ENCODE assay signal across 16 mouse cellular contexts in the genomic region with DNA sequence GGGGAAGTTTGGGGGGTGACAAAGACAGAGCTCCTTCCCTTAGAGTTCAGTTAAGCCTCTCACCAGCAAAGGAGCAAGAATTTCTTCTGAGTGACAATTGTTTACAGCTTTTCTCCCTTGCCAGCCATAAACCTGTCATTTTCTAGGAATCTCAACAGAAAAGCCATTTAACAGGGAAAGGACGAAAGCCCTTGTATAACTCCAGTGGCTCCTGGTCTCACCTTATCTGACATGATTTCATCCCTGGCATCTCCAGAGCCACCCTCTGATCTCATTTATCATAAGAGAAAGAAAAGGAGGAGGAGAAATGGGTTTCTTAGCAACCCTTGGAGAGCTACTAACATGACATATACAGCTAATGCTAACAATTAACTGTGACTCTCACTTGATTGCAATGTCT. TPM values are rescaled to one million over a fixed set of nuclear protein-coding genes. Genes with fewer than 3 reads are reported as not detected.
DNase-seq lines count a peak whose midpoint lies in the region; ATAC-seq and TF ChIP-seq lines count a peak whose summit lies in the region.
"Had no signal": no experiment of that assay in that cellular context is flagged by ENCODE, and none has a peak within 500 bp of the region (broad histone marks: within the 10 kb centered on the region; RNA-seq: fewer than 3 reads in every experiment).

No protein-coding gene starts in this region.

- WGBS in heart, embryonic 11.5 days (ENCODE audit: insufficient replicate concordance), result 62% methylated on average over 1 of the region's 1 CpGs
- 27% methylated on average over 1 of the region's 1 CpGs for WGBS in kidney, embryonic 15.5 days
- 43% methylated on average over 1 of the region's 1 CpGs for WGBS in stomach, embryonic 14.5 days
- WGBS in stomach, postnatal 0 days, result 54% methylated on average over 1 of the region's 1 CpGs
- 43% methylated on average over 1 of the region's 1 CpGs for WGBS in stomach, embryonic 15.5 days

- 0 out of 2 replicates have a peak overlapping the region, but pooled peaks have one; percentile 12 for H3K27ac ChIP-seq in heart, embryonic 11.5 days (ENCODE audit: low read depth, low read length)
- H3K27ac ChIP-seq in kidney, embryonic 15.5 days, result peak overlapping the region; percentile 75
- 0 out of 2 replicates have a peak overlapping the region, but pooled peaks have one; percentile 10 for H3K27ac ChIP-seq in stomach, embryonic 14.5 days (ENCODE audit: low read length)
- no peak overlapping the region for H3K27ac ChIP-seq in stomach, postnatal 0 days (replicated peaks)
- peak overlapping the region; percentile 52; the same call in 1 of the 2 replicates for H3K27ac ChIP-seq in stomach, embryonic 15.5 days
- H3K27ac ChIP-seq: embryonic facial prominence, embryonic 13.5 days; hindbrain, embryonic 12.5 days; limb, embryonic 13.5 days; macrophage had no signal

- no peaks in the 10 kb centered on the region for H3K9me3 ChIP-seq in heart, embryonic 11.5 days (replicated peaks; ENCODE audit: control insufficient read depth, low read length)
- H3K9me3 ChIP-seq in kidney, embryonic 15.5 days (replicated peaks), result no peaks in the 10 kb centered on the region
- H3K9me3 ChIP-seq in stomach, embryonic 14.5 days (ENCODE audit: control insufficient read depth, low read depth, low read length), result no peaks in the 10 kb centered on the region
- no peaks in the 10 kb centered on the region for H3K9me3 ChIP-seq in stomach, postnatal 0 days (ENCODE audit: control insufficient read depth, low read length)
- H3K9me3 ChIP-seq in stomach, embryonic 15.5 days, result no peaks in the 10 kb centered on the region
- H3K9me3 ChIP-seq: embryonic facial prominence, embryonic 13.5 days; hindbrain, embryonic 12.5 days; limb, embryonic 13.5 days had no signal

- DNase-seq in heart, postnatal 4 days, result no peak
- DNase-seq in kidney, adult 8-10 months, result no peak
- no peak for DNase-seq in stomach, postnatal 0 days (ENCODE audit: low spot score)
- no peak for DNase-seq in thymus, postnatal 25 days
- DNase-seq: cerebellum, adult 18-20 months; layer of hippocampus, postnatal 36 days; midbrain, embryonic 14.5 days; right cerebral cortex, postnatal 25 days had no signal

- H3K4me2 ChIP-seq in heart, embryonic 11.5 days, result no peak overlapping the region
- 0 out of 2 replicates have a peak overlapping the region, but pooled peaks have one; percentile 15 for H3K4me2 ChIP-seq in kidney, embryonic 15.5 days
- no peak overlapping the region for H3K4me2 ChIP-seq in stomach, embryonic 14.5 days (replicated peaks; ENCODE audit: low read depth, low read length)
- H3K4me2 ChIP-seq in stomach, postnatal 0 days (replicated peaks; ENCODE audit: low read depth), result no peak overlapping the region
- no peak overlapping the region for H3K4me2 ChIP-seq in stomach, embryonic 15.5 days
- H3K4me2 ChIP-seq: embryonic facial prominence, embryonic 13.5 days; hindbrain, embryonic 12.5 days; limb, embryonic 13.5 days had no signal

- no peaks in the 10 kb centered on the region for H3K36me3 ChIP-seq in heart, embryonic 11.5 days (ENCODE audit: control insufficient read depth, insufficient read depth, low read length)
- H3K36me3 ChIP-seq in kidney, embryonic 15.5 days, result no peaks in the 10 kb centered on the region
- H3K36me3 ChIP-seq in stomach, embryonic 14.5 days (ENCODE audit: control insufficient read depth, insufficient read depth, low read length), result no peaks in the 10 kb centered on the region
- H3K36me3 ChIP-seq in stomach, postnatal 0 days (ENCODE audit: control insufficient read depth, insufficient read depth, low read length), result no peaks in the 10 kb centered on the region
- H3K36me3 ChIP-seq in stomach, embryonic 15.5 days, result no peaks in the 10 kb centered on the region
- H3K36me3 ChIP-seq: embryonic facial prominence, embryonic 13.5 days; hindbrain, embryonic 12.5 days; limb, embryonic 13.5 days had no signal

- no peak overlapping the region for H3K9ac ChIP-seq in heart, embryonic 11.5 days (ENCODE audit: low read depth, low read length)
- H3K9ac ChIP-seq in kidney, embryonic 15.5 days, result no peak overlapping the region
- no peak overlapping the region for H3K9ac ChIP-seq in stomach, embryonic 14.5 days (replicated peaks; ENCODE audit: low read depth, low read length)
- H3K9ac ChIP-seq in stomach, postnatal 0 days (ENCODE audit: low read length), result no peak overlapping the region
- H3K9ac ChIP-seq in stomach, embryonic 15.5 days, result no peak overlapping the region
- H3K9ac ChIP-seq: embryonic facial prominence, embryonic 13.5 days; hindbrain, embryonic 12.5 days; limb, embryonic 13.5 days had no signal

- no peak for TF ChIP-seq CTCF in stomach, postnatal 0 days (IDR thresholded peaks at IDR 0.05; ENCODE audit: low read depth)

- H3K27me3 ChIP-seq in heart, embryonic 11.5 days (ENCODE audit: control insufficient read depth, insufficient read depth, low read length), result 0 out of 2 replicates have a peak, but pooled peaks cover 4% of the 10 kb centered on the region
- H3K27me3 ChIP-seq in kidney, embryonic 15.5 days, result no peaks in the 10 kb centered on the region
- H3K27me3 ChIP-seq in stomach, embryonic 14.5 days (ENCODE audit: control insufficient read depth, insufficient read depth, low read length), result no peaks in the 10 kb centered on the region
- no peaks in the 10 kb centered on the region for H3K27me3 ChIP-seq in stomach, postnatal 0 days (ENCODE audit: control insufficient read depth, insufficient read depth, low read length)
- no peaks in the 10 kb centered on the region for H3K27me3 ChIP-seq in stomach, embryonic 15.5 days (replicated peaks)
- H3K27me3 ChIP-seq: limb, embryonic 13.5 days had no signal

- no peak for TF ChIP-seq EP300 in stomach, postnatal 0 days (optimal IDR thresholded peaks at IDR 0.05)

- no peak overlapping the region for H3K4me3 ChIP-seq in heart, embryonic 11.5 days (ENCODE audit: low read depth, low read length)
- no peak overlapping the region for H3K4me3 ChIP-seq in kidney, embryonic 15.5 days (replicated peaks)
- no peak overlapping the region for H3K4me3 ChIP-seq in stomach, embryonic 14.5 days (ENCODE audit: low read depth, low read length)
- H3K4me3 ChIP-seq in stomach, postnatal 0 days (ENCODE audit: low read depth, low read length), result no peak overlapping the region
- H3K4me3 ChIP-seq in stomach, embryonic 15.5 days (replicated peaks), result no peak overlapping the region
- H3K4me3 ChIP-seq: embryonic facial prominence, embryonic 13.5 days; hindbrain, embryonic 12.5 days; limb, embryonic 13.5 days had no signal

- peaks cover 44% of the 10 kb centered on the region for H3K4me1 ChIP-seq in heart, embryonic 11.5 days (ENCODE audit: control insufficient read depth, insufficient read depth, low read length)
- H3K4me1 ChIP-seq in kidney, embryonic 15.5 days, result peaks cover 83% of the 10 kb centered on the region
- peaks cover 27% of the 10 kb centered on the region for H3K4me1 ChIP-seq in stomach, embryonic 14.5 days (ENCODE audit: control insufficient read depth, insufficient read depth, low read length)
- H3K4me1 ChIP-seq in stomach, postnatal 0 days (replicated peaks; ENCODE audit: control insufficient read depth, insufficient read depth), result peaks cover 6% of the 10 kb centered on the region; the same call in 1 of the 2 replicates
- peaks cover 30% of the 10 kb centered on the region for H3K4me1 ChIP-seq in stomach, embryonic 15.5 days

- no peak for ATAC-seq in heart, embryonic 11.5 days (replicated peaks; ENCODE audit: insufficient number of reproducible peaks, low FRiP score, low TSS enrichment)
- ATAC-seq in kidney, embryonic 15.5 days (replicated peaks; ENCODE audit: low FRiP score), result no peak
- ATAC-seq in stomach, embryonic 14.5 days (ENCODE audit: insufficient number of reproducible peaks, insufficient read depth, low FRiP score, low read depth), result no peak
- ATAC-seq in stomach, postnatal 0 days (ENCODE audit: low FRiP score, low TSS enrichment), result no peak
- ATAC-seq in stomach, embryonic 15.5 days (ENCODE audit: insufficient read depth, low FRiP score, low read depth), result no peak

RNA-seq across cellular contexts. Expression of a gene that starts 33.9 kb away (rescaled TPM):
- 9.7 and 11.4 TPM in 2 replicates for polyA plus RNA-seq in heart, embryonic 11.5 days (2014; fragmentation: Nextera tagmentation; extraction: Ambion mirVana)
- 10 to 100 TPM; 20.7 to 20.9 TPM for total RNA-seq in heart, postnatal 4 days (2021)
- 25.0 and 26.5 TPM in 2 replicates for polyA plus RNA-seq in kidney, embryonic 15.5 days (2015; fragmentation: Nextera tagmentation; extraction: Ambion mirVana)
- 16.5 and 17.3 TPM in 2 replicates for polyA plus RNA-seq in stomach, embryonic 14.5 days (2014; fragmentation: Nextera tagmentation; extraction: Ambion mirVana)
- 5.3 and 6.4 TPM in 2 replicates for polyA plus RNA-seq in stomach, postnatal 0 days (2015; fragmentation: Nextera tagmentation; extraction: Ambion mirVana)
- 17.5 and 19.6 TPM in 2 replicates for polyA plus RNA-seq in stomach, embryonic 15.5 days (2015; fragmentation: Nextera tagmentation; extraction: Ambion mirVana)
